In the genomic region with DNA sequence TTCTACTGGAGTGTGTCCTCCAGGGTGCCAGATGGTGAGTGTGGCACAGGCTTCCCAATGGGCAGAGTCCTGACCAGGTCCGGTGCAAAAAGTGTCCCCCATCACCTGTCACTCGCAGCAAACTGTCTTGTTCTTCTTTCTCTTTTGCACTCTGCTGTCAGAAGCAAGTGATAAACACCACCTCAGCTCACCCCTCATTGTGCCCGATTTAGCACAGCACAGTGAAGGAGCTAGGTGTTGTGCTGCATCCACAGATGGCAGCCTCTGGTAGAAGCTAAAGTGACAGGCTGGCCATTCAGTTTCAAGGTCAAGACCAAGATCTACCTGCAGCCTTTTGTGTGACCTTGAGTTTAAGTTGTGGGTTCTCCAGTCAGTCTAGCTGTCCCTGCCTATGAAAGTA, we compare ENCODE assay signal across 26 mouse cellular contexts.
DNase-seq lines count a peak whose midpoint lies in the region; ATAC-seq and TF ChIP-seq lines count a peak whose summit lies in the region.
"Had no signal": no experiment of that assay in that cellular context is flagged by ENCODE, and none has a peak within 500 bp of the region (broad histone marks: within the 10 kb centered on the region; RNA-seq: fewer than 3 reads in every experiment).

No protein-coding gene starts in this region.

- no peak overlapping the region for H3K4me3 ChIP-seq in heart, embryonic 10.5 days
- no peak overlapping the region for H3K4me3 ChIP-seq in heart, embryonic 13.5 days
- H3K4me3 ChIP-seq in heart, embryonic 16.5 days (ENCODE audit: low read length) = no peak overlapping the region
- no peak overlapping the region for H3K4me3 ChIP-seq in heart, postnatal 0 days (ENCODE audit: low read depth, low read length)
- H3K4me3 ChIP-seq: embryonic facial prominence, embryonic 12.5 days; embryonic facial prominence, embryonic 15.5 days; hindbrain, embryonic 10.5 days had no signal

- TF ChIP-seq EP300 in heart, postnatal 0 days (IDR thresholded peaks at IDR 0.05; ENCODE audit: low read depth) = no peak

- H3K9me3 ChIP-seq in heart, embryonic 10.5 days = peaks cover 3% of the 10 kb centered on the region; the same call in 1 of the 2 replicates
- H3K9me3 ChIP-seq in heart, embryonic 13.5 days = peaks cover 10% of the 10 kb centered on the region
- no peaks in the 10 kb centered on the region; the same call in 1 of the 2 replicates for H3K9me3 ChIP-seq in heart, embryonic 16.5 days (replicated peaks; ENCODE audit: control insufficient read depth, low read length)
- peaks cover 13% of the 10 kb centered on the region; the same call in 1 of the 2 replicates for H3K9me3 ChIP-seq in heart, postnatal 0 days (replicated peaks; ENCODE audit: control insufficient read depth, low read length)
- H3K9me3 ChIP-seq: embryonic facial prominence, embryonic 15.5 days had no signal

- peak overlapping the region; percentile 72 for H3K27ac ChIP-seq in heart, embryonic 10.5 days
- H3K27ac ChIP-seq in heart, embryonic 13.5 days (replicated peaks) = peak overlapping the region; percentile 76
- peak overlapping the region; percentile 70 for H3K27ac ChIP-seq in heart, embryonic 16.5 days (ENCODE audit: low read length)
- peak overlapping the region; percentile 12 for H3K27ac ChIP-seq in heart, postnatal 0 days (ENCODE audit: low read depth)
- H3K27ac ChIP-seq: embryonic facial prominence, embryonic 12.5 days; embryonic facial prominence, embryonic 15.5 days; hindbrain, embryonic 10.5 days; hindbrain, embryonic 14.5 days; hindbrain, postnatal 0 days had no signal

- DNase-seq in heart, embryonic 10.5 days (ENCODE audit: low spot score) = no peak
- no peak for DNase-seq in heart, postnatal 4 days
- DNase-seq in heart, postnatal 14 days = no peak
- no peak for DNase-seq in heart, postnatal 0 days (ENCODE audit: low spot score)
- DNase-seq: adrenal gland, adult 2 months; adrenal gland, postnatal 14 days; cerebellum, adult 11 months; cerebellum, adult 2 months; cerebellum, adult 9-11 months; cerebellum, postnatal 25 days; forebrain, postnatal 0 days; gastrocnemius, postnatal 25 days; kidney, adult 18-20 months; kidney, adult 9 months had no signal

- intact Hi-C loops in heart, postnatal 14 days (cut with DNase I) = no loop called here

- no peak for ATAC-seq in heart, embryonic 13.5 days (ENCODE audit: extremely low read depth, insufficient number of reproducible peaks, low FRiP score, low TSS enrichment)
- ATAC-seq in heart, embryonic 16.5 days (replicated peaks; ENCODE audit: extremely low read depth, insufficient read depth, low FRiP score) = 0 out of 2 replicates have a peak, but pooled peaks have one; percentile 49
- ATAC-seq in heart, postnatal 0 days (ENCODE audit: insufficient read depth, low read depth) = no peak
- no peak for ATAC-seq in frontal cortex, adult (ENCODE audit: low TSS enrichment)
- ATAC-seq: CD4-positive, CD25-positive, alpha-beta regulatory T cell, adult 4 months; forebrain, embryonic 14.5 days; forebrain, postnatal 0 days; hindbrain, postnatal 0 days; inflammation-experienced regulatory T-cells, adult 6 months; intestine, embryonic 16.5 days had no signal

- H3K36me3 ChIP-seq in heart, embryonic 10.5 days = no peaks in the 10 kb centered on the region; the same call in 1 of the 2 replicates
- H3K36me3 ChIP-seq in heart, embryonic 13.5 days = no peaks in the 10 kb centered on the region
- no peaks in the 10 kb centered on the region for H3K36me3 ChIP-seq in heart, embryonic 16.5 days (ENCODE audit: control insufficient read depth, insufficient read depth)
- H3K36me3 ChIP-seq in heart, postnatal 0 days (replicated peaks; ENCODE audit: control insufficient read depth, insufficient read depth, low read length) = no peaks in the 10 kb centered on the region
- H3K36me3 ChIP-seq: embryonic facial prominence, embryonic 12.5 days; embryonic facial prominence, embryonic 15.5 days; hindbrain, embryonic 10.5 days had no signal

- H3K4me2 ChIP-seq in heart, embryonic 13.5 days = no peak overlapping the region
- no peak overlapping the region for H3K4me2 ChIP-seq in heart, embryonic 16.5 days (ENCODE audit: low read depth, low read length)
- H3K4me2 ChIP-seq in heart, postnatal 0 days (ENCODE audit: low read depth, low read length) = no peak overlapping the region
- H3K4me2 ChIP-seq: embryonic facial prominence, embryonic 12.5 days; embryonic facial prominence, embryonic 15.5 days; hindbrain, embryonic 14.5 days had no signal

- TF ChIP-seq CTCF in heart, postnatal 0 days (IDR thresholded peaks at IDR 0.05; ENCODE audit: low read depth) = no peak

- H3K4me1 ChIP-seq in heart, embryonic 10.5 days = peaks cover 57% of the 10 kb centered on the region
- peaks cover 49% of the 10 kb centered on the region for H3K4me1 ChIP-seq in heart, embryonic 13.5 days
- peaks cover 12% of the 10 kb centered on the region; the same call in 1 of the 2 replicates for H3K4me1 ChIP-seq in heart, embryonic 16.5 days (ENCODE audit: control insufficient read depth, insufficient read depth, low read length)
- peaks cover 34% of the 10 kb centered on the region for H3K4me1 ChIP-seq in heart, postnatal 0 days (ENCODE audit: control insufficient read depth, insufficient read depth)

- no peak overlapping the region for H3K9ac ChIP-seq in heart, embryonic 13.5 days
- no peak overlapping the region for H3K9ac ChIP-seq in heart, embryonic 16.5 days (ENCODE audit: low read length)
- H3K9ac ChIP-seq in heart, postnatal 0 days (replicated peaks; ENCODE audit: low read depth, low read length) = no peak overlapping the region
- H3K9ac ChIP-seq: embryonic facial prominence, embryonic 12.5 days; embryonic facial prominence, embryonic 15.5 days; forebrain, postnatal 0 days; hindbrain, embryonic 14.5 days had no signal

- H3K27me3 ChIP-seq in heart, embryonic 10.5 days (ENCODE audit: insufficient read depth, poor library complexity, severe bottlenecking) = no peaks in the 10 kb centered on the region
- peaks cover 18% of the 10 kb centered on the region for H3K27me3 ChIP-seq in heart, embryonic 13.5 days (replicated peaks)
- no peaks in the 10 kb centered on the region for H3K27me3 ChIP-seq in heart, embryonic 16.5 days (ENCODE audit: control insufficient read depth, insufficient read depth, low read length)
- H3K27me3 ChIP-seq in heart, postnatal 0 days (ENCODE audit: control insufficient read depth, insufficient read depth, low read length) = no peaks in the 10 kb centered on the region
- H3K27me3 ChIP-seq: embryonic facial prominence, embryonic 12.5 days; embryonic facial prominence, embryonic 15.5 days had no signal

- 40% methylated on average over 3 of the region's 3 CpGs for WGBS in heart, embryonic 10.5 days
- 29% methylated on average over 3 of the region's 3 CpGs for WGBS in heart, embryonic 13.5 days
- 33% methylated on average over 3 of the region's 3 CpGs for WGBS in heart, embryonic 16.5 days
- WGBS in heart, postnatal 0 days = 38% methylated on average over 3 of the region's 3 CpGs

Comparison
In these comparisons a context has a peak if more than half of its experiments do, and no peak if none do; other contexts are left out.
1. H3K27ac ChIP-seq: peak in every context shown above with its lines; median percentile 76 in heart, embryonic 13.5 days; 72 in heart, embryonic 10.5 days; 70 in heart, embryonic 16.5 days; 12 in heart, postnatal 0 days.